Mouse (Mus musculus) neural tube, embryonic 15.5 days (tissue): ENCODE results near the gene Pced1b. TPM values are rescaled to one million over a fixed set of nuclear protein-coding genes. Genes with fewer than 3 reads are reported as not detected.
"Not testable (repeated sequence)": the region's sequence is repeated elsewhere in the genome, so short reads cannot be mapped to it uniquely, and the experiment has no call there.

Experiments
- ATAC-seq: fragments of 200-750 bp; cut with Nextera tagmentation; 2 replicates; pipeline ENCODE4 v1.8.0; 2017; ENCODE audit warnings: mild to moderate bottlenecking, moderate TSS enrichment, moderate library complexity; ENCODE audit not compliant: low FRiP score
- H3K27ac ChIP-seq: fragments of 300-500 bp; sonication (generic); replicated peaks from 2 replicates; pipeline ENCODE4 v1.5.1; 2015; ENCODE audit warnings: mild to moderate bottlenecking, inconsistent platforms
- H3K27me3 ChIP-seq: fragments of 300-500 bp; sonication (generic); replicated peaks from 2 replicates; pipeline ENCODE4 v1.6.1; 2015; ENCODE audit warnings: inconsistent platforms
- H3K36me3 ChIP-seq: fragments of 300-500 bp; sonication (generic); 2 replicates; pipeline ENCODE4 v1.6.1; 2015; ENCODE audit warnings: inconsistent platforms
- H3K4me1 ChIP-seq: fragments of 300-500 bp; sonication (generic); 2 replicates; pipeline ENCODE4 v1.6.1; 2015; ENCODE audit warnings: inconsistent platforms
- H3K4me2 ChIP-seq: fragments of 300-500 bp; sonication (generic); 2 replicates; pipeline ENCODE4 v1.6.1; 2015; ENCODE audit warnings: inconsistent platforms, mild to moderate bottlenecking, moderate library complexity
- H3K4me3 ChIP-seq: fragments of 300-500 bp; sonication (generic); replicated peaks from 2 replicates; pipeline ENCODE4 v1.5.1; 2015; ENCODE audit warnings: mild to moderate bottlenecking, inconsistent platforms
- H3K9ac ChIP-seq: fragments of 300-500 bp; sonication (generic); replicated peaks from 2 replicates; pipeline ENCODE4 v1.6.1; 2015; ENCODE audit warnings: mild to moderate bottlenecking, inconsistent platforms
- H3K9me3 ChIP-seq: fragments of 300-500 bp; sonication (generic); replicated peaks from 2 replicates; pipeline ENCODE4 v1.6.1; 2016; ENCODE audit warnings: inconsistent platforms
- WGBS: fragments of 180-500 bp; shearing (Covaris S2); methylation state at CpG from one replicate; pipeline ENCODE4 v1.1.7; 2015; ENCODE audit warnings: mixed read lengths; 5-methylcytosine and 5-hydroxymethylcytosine counted together
- polyA plus RNA-seq: library from polyadenylated mRNA; unstranded; fragments of >200 nt; fragmentation: Nextera tagmentation; extraction: Ambion mirVana; gene quantifications from 2 replicates; pipeline ENCODE4 v1.2.1, GENCODE M21; 2015

The Pced1b gene
- polyA plus RNA-seq, 1 experiment from 2014 or later = 4.0 TPM

DNA sequence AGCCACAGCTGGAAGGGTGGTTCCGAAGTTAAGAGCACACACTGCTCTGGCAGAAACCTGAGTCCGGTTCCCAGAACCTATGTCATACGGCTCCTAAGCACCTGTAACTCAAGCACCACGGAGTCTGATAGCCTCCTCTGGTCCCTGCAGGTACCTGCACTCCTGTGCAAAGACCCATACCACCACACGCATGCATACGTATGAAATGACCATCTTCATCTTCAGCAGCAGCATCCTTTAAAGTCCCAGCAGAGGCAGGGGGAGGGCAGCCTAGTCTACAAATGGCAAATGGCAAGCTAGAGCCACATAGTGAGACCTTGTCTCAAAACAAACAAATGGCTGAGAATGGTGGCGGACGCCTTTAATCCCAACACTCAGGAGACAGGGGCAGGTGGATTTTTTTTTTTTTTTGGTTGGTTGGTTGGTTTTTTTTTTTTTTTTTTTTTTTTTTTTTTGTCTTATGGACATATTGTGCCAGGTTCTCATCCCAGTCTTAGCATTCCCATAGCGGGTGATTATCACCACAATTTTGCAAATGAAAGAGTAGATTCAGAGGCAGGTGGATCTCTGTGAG is 121.2 kb downstream of the Pced1b start:
- H3K27me3 ChIP-seq = no peaks in the 10 kb centered on the region
- H3K4me3 ChIP-seq = no peak overlapping the region
- 97% methylated on average over 9 of the region's 9 CpGs for WGBS
- no peaks in the 10 kb centered on the region for H3K36me3 ChIP-seq
- H3K4me2 ChIP-seq = no peak overlapping the region
- ATAC-seq = no peak
- H3K4me1 ChIP-seq = no peaks in the 10 kb centered on the region
- no peaks in the 10 kb centered on the region for H3K9me3 ChIP-seq
- no peak overlapping the region for H3K9ac ChIP-seq
- H3K27ac ChIP-seq = no peak overlapping the region

DNA sequence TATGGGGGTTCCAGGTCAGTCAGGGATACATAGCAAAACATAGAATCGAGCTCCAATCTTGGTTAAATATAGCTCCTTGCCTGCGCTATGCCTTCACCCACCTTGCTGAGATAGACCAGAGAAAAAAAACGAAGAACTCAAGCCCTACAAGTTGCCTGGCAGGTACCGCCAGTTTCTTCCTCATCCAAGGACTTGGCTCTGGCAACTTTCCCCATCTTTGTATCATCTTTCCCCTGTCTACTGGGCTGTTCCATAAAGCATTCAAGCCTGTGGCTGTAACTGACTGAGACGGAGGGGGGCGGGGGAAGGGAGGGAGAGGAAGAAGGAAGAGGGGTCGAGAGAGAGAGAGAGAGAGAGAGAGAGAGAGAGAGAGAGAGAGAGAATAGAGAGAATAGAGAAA is 121.7 kb downstream of the Pced1b start:
- Histone ChIP-seq H3K27ac (no peak overlapping the region), H3K4me3 (no peak overlapping the region), H3K9me3 (no peaks in the 10 kb centered on the region), H3K9ac (no peak overlapping the region), H3K36me3 (no peaks in the 10 kb centered on the region), H3K27me3 (no peaks in the 10 kb centered on the region), H3K4me2 (no peak overlapping the region), H3K4me1 (peaks cover 4% of the 10 kb centered on the region)
- no peak for ATAC-seq
- 83% methylated on average over 7 of the region's 7 CpGs for WGBS

DNA sequence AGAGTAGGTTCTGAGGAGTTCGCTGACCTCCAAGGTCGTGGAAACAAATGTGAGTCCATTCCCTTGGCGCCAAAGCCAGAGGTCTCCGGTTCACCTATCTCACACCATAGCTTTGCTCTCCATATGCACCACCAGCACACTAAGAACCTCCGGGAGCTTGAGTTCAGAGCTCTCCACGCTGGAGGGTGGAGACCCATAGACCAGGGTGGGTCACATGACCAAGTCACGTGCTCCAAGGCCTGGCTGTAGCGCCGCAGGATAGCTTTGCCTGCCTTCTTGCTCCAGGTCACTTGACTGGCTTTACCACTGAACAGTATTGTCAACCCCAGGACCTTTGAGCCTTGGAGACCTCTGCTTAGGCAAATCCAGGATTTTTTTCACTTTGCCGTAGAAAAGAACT is 122.2 kb downstream of the Pced1b start:
- no peaks in the 10 kb centered on the region for H3K27me3 ChIP-seq
- no peak for ATAC-seq
- no peak overlapping the region for H3K27ac ChIP-seq
- no peaks in the 10 kb centered on the region for H3K9me3 ChIP-seq
- H3K36me3 ChIP-seq = no peaks in the 10 kb centered on the region
- no peak overlapping the region for H3K9ac ChIP-seq
- WGBS = 88% methylated on average over 10 of the region's 10 CpGs
- no peak overlapping the region for H3K4me3 ChIP-seq
- peaks cover 6% of the 10 kb centered on the region for H3K4me1 ChIP-seq
- H3K4me2 ChIP-seq = no peak overlapping the region

DNA sequence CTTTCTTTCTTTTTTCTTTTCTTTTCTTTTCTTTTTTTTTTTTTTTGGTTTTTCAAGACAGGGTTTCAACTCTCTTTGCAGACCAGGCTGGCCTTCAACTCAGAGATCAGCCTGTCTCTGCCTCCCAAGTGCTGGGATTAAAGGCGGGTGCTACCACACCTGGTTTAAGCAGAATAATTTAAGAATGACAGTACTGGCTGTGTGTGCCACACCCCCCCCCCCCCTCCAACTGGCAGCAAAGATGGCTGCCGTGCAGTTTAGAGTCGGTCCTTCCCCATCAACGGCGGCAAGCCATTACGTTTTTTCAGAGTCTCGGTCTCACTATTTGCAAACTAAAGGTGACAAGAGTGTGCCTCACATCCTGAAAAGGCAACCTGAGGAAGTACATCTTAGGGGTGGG is 124.0 kb downstream of the Pced1b start:
- no peaks in the 10 kb centered on the region for H3K9me3 ChIP-seq
- H3K4me1 ChIP-seq = peaks cover 6% of the 10 kb centered on the region
- ATAC-seq = no peak
- H3K4me3 ChIP-seq = no peak overlapping the region
- no peak overlapping the region for H3K27ac ChIP-seq
- no peaks in the 10 kb centered on the region for H3K27me3 ChIP-seq
- no peaks in the 10 kb centered on the region for H3K36me3 ChIP-seq
- 98% methylated on average over 7 of the region's 7 CpGs for WGBS
- H3K9ac ChIP-seq = no peak overlapping the region
- H3K4me2 ChIP-seq = no peak overlapping the region

DNA sequence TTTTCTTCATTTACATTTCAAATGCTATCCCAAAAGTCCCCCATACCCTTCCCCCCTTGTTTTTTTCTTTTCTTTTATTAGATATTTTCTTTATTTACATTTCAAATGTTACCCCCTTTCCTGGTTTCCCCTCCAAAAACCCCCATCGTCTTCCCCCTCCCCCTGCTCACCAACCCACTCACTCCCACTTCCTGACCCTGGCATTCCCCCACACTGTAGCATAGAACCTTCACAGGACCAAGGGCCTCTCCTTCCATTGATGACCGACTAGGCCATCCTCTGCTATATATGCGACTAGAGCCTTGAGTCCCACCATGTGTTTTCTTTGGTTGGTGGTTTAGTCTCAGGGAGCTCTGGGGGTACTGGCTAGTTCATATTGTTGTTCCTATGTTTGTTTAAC is 125.1 kb downstream of the Pced1b start:
- H3K27ac ChIP-seq = not testable (repeated sequence)
- WGBS = 63% methylated on average over 3 of the region's 3 CpGs

DNA sequence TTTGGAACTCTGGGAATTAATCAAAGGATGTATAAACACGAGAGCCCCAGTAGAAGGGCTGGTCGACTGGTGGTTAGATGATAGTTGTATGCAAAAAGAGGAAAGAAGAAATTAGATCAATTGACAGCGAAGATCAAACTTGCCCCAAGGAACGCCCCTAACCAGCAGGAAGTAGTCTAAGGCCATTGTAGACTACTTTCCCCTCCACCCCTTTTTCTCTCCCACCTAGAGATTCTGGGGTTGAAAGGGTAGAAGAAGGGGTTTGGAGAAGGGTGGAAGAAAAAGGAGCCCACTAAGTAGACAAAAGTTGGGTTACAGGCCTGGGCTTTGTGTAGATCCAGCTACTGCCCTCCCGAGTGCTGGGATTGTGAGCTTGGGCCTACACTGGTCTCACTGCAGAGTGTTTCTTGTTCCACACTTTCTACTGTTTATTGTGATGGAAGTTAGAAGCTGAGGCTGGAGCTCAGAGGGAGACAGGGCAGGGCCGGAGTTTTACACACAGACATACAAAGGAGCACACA is 125.8 kb downstream of the Pced1b start:
- H3K4me1 ChIP-seq = peaks cover 13% of the 10 kb centered on the region
- H3K4me2 ChIP-seq = no peak overlapping the region
- 55% methylated on average over 6 of the region's 6 CpGs for WGBS
- H3K27ac ChIP-seq = no peak overlapping the region
- no peaks in the 10 kb centered on the region for H3K36me3 ChIP-seq
- no peak overlapping the region for H3K9ac ChIP-seq
- no peak overlapping the region for H3K4me3 ChIP-seq
- no peaks in the 10 kb centered on the region for H3K9me3 ChIP-seq
- H3K27me3 ChIP-seq = no peaks in the 10 kb centered on the region
- no peak for ATAC-seq

More for the DNA sequence above, 125.1 kb downstream of the Pced1b start:
- not testable (repeated sequence) for H3K9ac ChIP-seq, H3K9me3 ChIP-seq, H3K4me3 ChIP-seq, ATAC-seq, H3K36me3 ChIP-seq, H3K4me2 ChIP-seq, H3K27me3 ChIP-seq
- peaks cover 13% of the 10 kb centered on the region for H3K4me1 ChIP-seq

DNA sequence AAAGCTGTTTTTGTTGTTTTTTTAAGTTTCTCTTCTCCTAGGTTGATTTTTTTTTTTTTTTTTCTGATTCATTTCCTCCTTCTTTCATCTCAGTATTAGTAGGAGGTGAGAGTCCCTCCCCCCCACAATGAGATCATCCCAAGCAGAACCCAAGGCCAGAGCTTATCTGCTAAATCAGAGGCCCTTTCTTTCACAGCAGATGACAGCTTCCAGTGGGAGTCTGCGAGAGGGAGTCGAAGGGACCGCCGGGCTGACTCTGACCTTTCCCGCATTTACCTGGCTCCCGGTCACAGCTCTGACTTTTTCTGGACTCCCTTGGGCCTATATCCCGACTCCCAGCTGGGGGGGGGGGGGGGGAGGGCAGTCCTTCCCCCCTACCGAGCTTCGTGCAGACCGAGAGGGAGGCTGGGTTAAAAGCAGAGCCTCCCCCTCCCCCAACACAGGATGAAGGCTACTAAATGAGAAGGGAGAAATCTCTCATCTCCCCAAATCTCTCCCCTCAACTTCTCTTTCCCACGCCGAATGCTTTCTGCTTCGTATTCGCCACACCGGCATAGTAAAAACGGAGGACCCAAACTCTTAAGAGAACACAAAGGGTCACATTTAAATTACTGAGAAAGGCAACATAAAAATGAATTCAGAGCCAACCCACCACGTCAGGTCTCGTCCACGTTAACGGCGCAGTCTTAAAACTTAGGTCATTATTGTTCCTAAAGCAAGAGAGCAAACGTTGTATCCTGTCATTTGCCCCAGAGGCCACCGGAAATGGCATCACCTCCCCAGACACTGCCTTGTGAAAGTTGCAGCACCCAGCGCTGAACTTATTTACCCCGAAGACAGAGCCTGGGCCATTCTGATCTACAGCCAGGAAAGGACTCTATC is 126.5 kb downstream of the Pced1b start:
- ATAC-seq = no peak
- Histone ChIP-seq H3K27me3 (no peaks in the 10 kb centered on the region), H3K27ac (no peak overlapping the region), H3K36me3 (no peaks in the 10 kb centered on the region), H3K4me3 (no peak overlapping the region), H3K9me3 (no peaks in the 10 kb centered on the region), H3K4me2 (peak overlapping the region; percentile 41), H3K9ac (no peak overlapping the region), H3K4me1 (peaks cover 13% of the 10 kb centered on the region)
- 15% methylated on average over 24 of the region's 25 CpGs for WGBS

DNA sequence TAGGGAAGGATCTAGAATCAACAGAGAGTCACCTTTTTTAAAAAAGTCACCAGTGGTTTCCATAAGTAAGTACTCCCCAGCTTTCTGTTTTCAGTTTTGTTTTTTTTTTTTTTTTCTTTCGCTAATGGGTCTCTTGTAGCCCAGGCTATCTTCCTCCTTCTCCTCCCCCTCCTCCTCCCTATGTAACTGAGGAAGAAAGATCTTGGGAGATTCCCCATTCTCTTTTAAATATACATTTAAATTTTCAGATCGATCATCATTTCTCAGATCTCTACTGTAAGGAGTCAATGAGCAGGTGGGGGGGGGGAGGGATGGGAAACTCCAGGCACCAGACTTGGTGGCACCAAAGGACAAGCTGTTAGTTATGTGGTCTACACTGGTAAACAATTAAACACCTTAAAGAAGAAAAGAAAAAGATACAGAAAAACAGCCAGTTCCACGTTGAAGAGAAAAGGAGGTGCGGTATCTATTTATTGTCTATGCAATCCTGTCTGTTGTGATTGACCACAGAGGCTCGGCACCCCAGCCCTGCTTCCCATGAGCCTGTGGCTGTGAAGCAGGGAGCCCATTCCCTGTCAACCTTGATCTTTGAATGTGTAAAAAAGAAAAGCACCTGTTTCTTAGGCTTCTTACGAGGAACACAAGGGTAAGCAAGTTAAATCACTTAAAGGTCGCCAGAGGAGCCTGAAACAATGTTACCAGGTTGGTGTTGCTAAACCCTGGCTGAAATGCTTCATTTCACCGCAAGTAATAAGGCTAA is 127.4 kb downstream of the Pced1b start:
- peak overlapping the region; percentile 41; the same call in 1 of the 2 replicates for H3K4me2 ChIP-seq
- no peaks in the 10 kb centered on the region for H3K27me3 ChIP-seq
- no peak overlapping the region for H3K9ac ChIP-seq
- H3K4me1 ChIP-seq = peaks cover 13% of the 10 kb centered on the region
- no peaks in the 10 kb centered on the region for H3K36me3 ChIP-seq
- no peak overlapping the region for H3K4me3 ChIP-seq
- H3K27ac ChIP-seq = no peak overlapping the region
- no peaks in the 10 kb centered on the region for H3K9me3 ChIP-seq
- 65% methylated on average over 8 of the region's 8 CpGs for WGBS
- no peak for ATAC-seq

DNA sequence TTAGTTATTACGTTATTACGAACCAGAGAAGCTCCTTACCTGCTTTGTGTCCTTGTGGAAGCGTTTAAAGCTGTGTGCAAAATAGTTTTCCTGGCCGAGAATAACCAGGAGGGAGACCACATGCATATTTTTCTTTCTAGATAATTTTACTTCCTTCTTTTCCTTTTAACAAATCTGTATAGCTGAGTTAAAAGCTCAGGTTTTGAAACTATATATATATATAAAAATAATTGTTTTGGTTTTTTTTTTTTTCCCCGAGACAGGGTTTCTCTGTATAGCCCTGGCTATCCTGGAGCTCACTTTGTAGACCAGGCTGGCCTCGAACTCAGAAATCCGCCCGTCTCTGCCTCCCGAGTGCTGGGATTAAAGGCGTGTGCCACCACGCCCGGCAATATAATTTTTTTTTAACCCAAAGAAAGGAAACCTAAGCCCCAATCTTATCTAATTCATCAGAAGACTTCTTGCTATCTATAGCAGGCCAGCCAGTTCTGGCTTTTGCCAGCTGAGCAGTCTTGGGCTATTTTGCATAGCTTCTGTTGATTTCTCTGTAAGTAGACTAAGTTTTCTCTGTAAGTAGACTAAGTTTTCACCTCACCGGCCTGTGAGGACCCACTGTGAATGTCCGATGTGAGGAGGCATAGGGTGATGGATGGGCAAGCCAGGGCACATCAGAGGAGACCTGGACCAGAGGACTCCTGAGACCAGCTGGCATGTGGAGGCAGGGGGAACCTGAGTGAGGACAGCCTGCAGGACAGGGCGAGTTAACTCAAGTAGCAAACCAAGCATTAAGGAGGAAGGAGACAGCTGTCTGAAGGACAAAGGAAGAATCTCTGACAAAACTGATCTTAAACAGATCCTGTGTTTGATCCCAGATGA is 128.2 kb downstream of the Pced1b start:
- no peak overlapping the region for H3K4me2 ChIP-seq
- peaks cover 13% of the 10 kb centered on the region for H3K4me1 ChIP-seq
- ATAC-seq = no peak
- WGBS = 85% methylated on average over 15 of the region's 15 CpGs
- H3K9ac ChIP-seq = no peak overlapping the region
- no peak overlapping the region for H3K4me3 ChIP-seq
- H3K36me3 ChIP-seq = no peaks in the 10 kb centered on the region
- H3K9me3 ChIP-seq = no peaks in the 10 kb centered on the region
- no peak overlapping the region for H3K27ac ChIP-seq
- H3K27me3 ChIP-seq = no peaks in the 10 kb centered on the region

DNA sequence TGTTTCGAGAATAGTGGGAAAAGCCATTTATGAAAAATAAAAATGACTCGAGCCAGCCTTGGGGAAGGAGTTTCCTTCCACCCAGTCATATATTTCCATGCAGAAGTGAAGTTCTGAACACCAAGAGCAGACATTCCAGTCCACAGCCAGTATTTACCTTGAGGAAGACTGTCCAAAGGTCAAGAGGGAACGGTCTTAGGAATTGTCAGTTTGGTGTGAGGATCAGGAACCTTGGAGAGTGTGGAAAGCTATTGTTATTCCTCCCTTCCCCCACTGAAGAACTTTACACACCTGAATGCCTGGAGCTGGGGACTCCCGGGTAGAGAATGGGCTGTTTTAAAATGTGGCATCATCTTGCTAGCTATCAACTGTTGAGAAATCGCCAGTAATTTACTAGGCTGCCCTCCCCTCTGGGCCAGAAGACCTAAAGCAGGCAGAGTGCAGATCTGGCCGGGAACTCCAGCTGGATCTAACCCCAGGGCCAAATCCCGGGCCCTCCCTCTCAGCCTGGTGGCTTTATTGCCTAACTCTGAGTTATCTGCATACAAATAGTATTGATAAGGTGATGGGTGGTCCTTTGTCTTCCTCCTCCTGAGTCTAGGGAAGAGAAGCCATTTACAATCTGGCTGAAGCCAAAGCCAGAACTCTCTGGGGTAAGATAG is 129.3 kb downstream of the Pced1b start:
- Histone ChIP-seq H3K27ac (no peak overlapping the region), H3K27me3 (no peaks in the 10 kb centered on the region), H3K9me3 (no peaks in the 10 kb centered on the region), H3K9ac (no peak overlapping the region), H3K4me1 (peaks cover 13% of the 10 kb centered on the region), H3K4me2 (no peak overlapping the region), H3K4me3 (no peak overlapping the region), H3K36me3 (no peaks in the 10 kb centered on the region)
- WGBS = 35% methylated on average over 7 of the region's 7 CpGs
- no peak for ATAC-seq
